12 mouse cellular contexts compared by ENCODE assay signal in the genomic region with DNA sequence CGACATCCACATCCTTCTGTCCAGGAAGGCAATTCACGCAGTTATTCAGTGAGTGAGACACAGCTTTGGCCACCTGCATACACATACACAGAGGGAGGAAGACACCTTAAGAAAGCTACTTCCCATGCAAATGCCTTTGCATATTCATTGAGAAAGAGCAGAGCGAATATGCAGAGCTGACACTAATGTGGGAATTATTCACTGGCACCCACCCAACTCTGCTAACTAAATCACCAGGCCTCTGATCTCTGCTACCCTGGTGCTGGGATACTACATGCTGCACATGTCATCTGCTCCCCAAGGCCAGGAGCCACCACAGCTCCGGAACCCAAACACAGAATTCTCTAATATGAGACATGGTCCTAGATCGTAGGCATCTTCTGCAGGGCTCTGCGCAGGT.
"Had no signal": no experiment of that assay in that cellular context is flagged by ENCODE, and none has a peak within 500 bp of the region (broad histone marks: within the 10 kb centered on the region; RNA-seq: fewer than 3 reads in every experiment).

No protein-coding gene starts in this region.

- H3K4me2 ChIP-seq: limb, embryonic 13.5 days; liver, embryonic 12.5 days; liver, embryonic 15.5 days; midbrain, embryonic 13.5 days had no signal

- H3K4me1 ChIP-seq: limb, embryonic 10.5 days; liver, embryonic 12.5 days; liver, embryonic 15.5 days; midbrain, embryonic 13.5 days had no signal

- H3K9ac ChIP-seq: limb, embryonic 13.5 days; liver, embryonic 12.5 days; liver, embryonic 15.5 days; midbrain, embryonic 13.5 days had no signal

- DNase-seq: kidney, adult 11 months; liver; lung, adult 18-20 months; thymus, adult 18-20 months; thymus, postnatal 36 days had no signal

- H3K27me3 ChIP-seq: limb, embryonic 13.5 days; liver, embryonic 12.5 days; liver, embryonic 15.5 days; midbrain, embryonic 13.5 days had no signal

- H3K27ac ChIP-seq: kidney, postnatal 0 days; limb, embryonic 10.5 days; limb, embryonic 13.5 days; liver, embryonic 12.5 days; liver, embryonic 15.5 days; macrophage; midbrain, embryonic 13.5 days had no signal

- H3K9me3 ChIP-seq: limb, embryonic 10.5 days; limb, embryonic 13.5 days; liver, embryonic 12.5 days; liver, embryonic 15.5 days; midbrain, embryonic 13.5 days had no signal

- H3K4me3 ChIP-seq: limb, embryonic 10.5 days; limb, embryonic 13.5 days; liver, embryonic 12.5 days; liver, embryonic 15.5 days; midbrain, embryonic 13.5 days had no signal

- H3K36me3 ChIP-seq: liver, embryonic 12.5 days; liver, embryonic 15.5 days; midbrain, embryonic 13.5 days had no signal

- ATAC-seq: liver, embryonic 12.5 days; midbrain, embryonic 13.5 days had no signal
